Mouse (Mus musculus): ENCODE data around the gene D17Wsu92e. TPM values are rescaled to one million over a fixed set of nuclear protein-coding genes. Genes with fewer than 3 reads are reported as not detected.

The D17Wsu92e gene
- polyA plus RNA-seq, 1 experiment: 81.5 TPM

DNA sequence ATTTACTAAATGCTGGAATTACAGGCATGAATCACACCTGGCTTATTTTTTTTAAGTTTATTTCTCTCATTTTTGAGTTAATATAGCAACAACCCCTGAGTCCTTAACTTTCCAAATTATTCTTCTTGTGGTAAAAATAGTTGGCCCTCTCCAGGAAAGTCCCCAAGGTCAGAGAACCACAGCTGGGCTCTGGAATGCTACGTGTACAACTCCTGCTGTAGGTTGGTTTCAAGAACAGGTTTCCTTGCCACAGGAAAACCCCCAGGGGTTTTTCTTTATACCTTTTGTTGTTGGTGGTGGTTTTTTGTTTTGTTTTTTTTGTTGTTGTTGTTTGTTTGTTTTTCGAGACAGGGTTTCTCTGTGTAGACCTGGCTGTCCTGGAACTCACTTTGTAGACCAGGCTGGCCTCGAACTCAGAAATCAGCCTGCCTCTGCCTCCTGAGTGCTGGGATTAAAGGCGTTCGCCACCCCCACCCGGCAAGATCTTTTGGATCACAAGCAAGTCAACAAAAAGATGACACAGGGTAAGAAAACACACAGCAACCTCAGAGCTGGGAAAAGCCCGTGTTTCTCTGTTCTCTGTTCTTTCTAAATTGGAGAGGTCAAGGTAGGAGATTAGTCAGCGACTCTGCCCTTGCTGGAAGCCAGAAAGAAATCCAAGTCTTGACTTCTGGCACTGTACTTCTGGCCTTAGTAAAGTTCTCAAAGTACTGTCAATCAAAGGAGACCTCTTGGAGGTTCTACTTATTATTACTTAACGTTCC, 2.9 kb upstream of the D17Wsu92e start:
- no peak for DNase-seq (ENCODE audit: low read depth, low spot score)
- 85% methylated on average over 9 of the region's 9 CpGs for WGBS

DNA sequence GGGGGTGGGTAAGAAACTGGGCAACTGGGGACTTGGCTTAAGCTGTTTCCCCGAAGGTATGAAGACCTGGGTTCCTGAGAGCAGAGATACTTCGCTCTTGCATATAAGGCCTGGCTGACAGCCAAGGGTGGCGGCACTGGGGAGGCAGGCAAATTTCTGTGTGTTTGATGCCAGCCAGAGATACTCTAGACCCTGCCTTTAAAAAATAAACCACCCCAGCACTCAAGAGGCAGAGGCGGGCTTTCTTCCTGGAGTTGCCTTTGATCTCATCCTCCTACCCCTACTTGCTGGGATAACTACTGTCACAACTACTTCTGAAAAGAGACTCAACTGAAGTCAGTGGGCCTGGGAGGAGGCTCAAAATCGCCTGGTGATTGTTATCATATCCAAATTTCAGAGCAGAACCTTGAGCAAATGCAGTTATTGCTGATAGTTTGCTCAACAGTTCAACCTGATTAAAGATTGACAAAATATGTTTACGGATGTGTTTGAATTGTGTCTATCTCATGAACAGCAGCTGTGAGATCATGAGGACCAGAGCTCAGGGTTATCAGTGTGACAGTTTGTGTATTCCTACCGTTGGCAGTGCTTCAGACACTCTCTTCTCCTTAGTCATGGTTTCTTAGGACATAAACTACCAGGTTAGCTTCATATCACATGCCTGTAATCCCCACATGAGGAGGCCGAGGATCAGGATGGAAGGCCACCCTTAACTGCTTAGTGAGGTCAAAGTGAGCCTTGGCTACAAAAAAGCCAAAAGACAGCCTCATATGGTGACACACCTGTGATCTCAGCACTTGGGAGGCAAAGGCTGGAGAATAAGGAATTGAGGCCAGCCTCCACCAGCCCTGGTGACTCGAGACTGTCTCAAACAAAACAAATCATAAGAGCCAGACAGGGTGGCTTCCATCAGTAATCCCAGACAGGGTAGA, 1.2 kb upstream of the D17Wsu92e start:
- WGBS: 24% methylated on average over 9 of the region's 9 CpGs
- DNase-seq (ENCODE audit: low read depth, low spot score): no peak

DNA sequence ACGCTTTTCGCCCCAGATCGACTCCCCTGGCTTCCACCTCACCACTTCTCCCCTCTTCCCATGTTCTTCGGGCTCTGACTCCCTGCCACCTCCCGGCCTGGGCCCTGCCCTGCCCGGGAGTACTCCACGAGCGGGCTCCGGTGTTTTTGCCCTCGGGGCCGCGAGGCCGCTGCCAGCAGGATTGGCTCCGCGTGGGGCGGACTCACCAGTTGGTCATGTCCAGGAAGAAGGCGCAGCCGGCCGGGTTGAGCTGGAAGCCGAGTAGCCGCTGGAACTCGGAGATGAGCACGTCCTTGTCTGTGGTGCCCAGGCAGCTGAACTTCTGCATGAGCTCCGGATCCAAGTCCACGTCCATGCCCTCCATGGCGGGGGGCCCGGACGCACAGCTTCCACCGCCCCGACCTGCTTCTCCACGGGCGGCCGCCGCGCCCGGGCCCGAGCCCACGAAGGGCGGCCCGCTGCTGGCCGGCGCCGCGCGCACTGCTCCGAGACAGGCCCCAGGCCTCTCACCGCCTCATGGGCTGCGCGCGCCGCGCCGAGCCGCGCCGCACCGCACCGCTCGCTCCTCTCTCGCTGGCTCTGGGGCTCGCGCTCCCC, 379 bp downstream of the D17Wsu92e start:
- under 1% methylated on average over 59 of the region's 62 CpGs for WGBS
- no peak for DNase-seq (ENCODE audit: low read depth, low spot score)

DNA sequence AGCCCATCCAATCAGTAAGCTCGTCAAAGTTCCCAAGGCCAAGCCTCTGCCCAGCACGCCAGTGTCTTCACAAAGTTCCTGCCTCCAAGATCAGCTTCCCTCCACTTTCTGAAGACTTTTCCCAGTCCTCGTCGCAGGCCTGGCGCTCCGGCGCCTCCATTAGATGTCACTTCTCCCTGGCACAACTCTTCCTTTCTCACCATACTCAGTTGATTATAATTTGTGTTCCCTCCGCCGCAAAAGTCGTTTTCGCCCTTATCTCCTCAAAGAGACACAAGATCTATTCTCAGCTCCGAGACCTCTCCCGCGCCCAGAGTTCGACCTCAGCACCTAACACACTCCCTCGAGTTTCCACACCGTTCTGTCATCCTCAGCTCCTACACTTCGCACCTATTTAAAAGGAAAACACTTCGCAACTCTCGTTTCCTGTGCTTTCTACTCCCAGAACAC, 902 bp downstream of the D17Wsu92e start:
- WGBS: under 1% methylated on average over 20 of the region's 20 CpGs
- DNase-seq (ENCODE audit: low read depth, low spot score): no peak

DNA sequence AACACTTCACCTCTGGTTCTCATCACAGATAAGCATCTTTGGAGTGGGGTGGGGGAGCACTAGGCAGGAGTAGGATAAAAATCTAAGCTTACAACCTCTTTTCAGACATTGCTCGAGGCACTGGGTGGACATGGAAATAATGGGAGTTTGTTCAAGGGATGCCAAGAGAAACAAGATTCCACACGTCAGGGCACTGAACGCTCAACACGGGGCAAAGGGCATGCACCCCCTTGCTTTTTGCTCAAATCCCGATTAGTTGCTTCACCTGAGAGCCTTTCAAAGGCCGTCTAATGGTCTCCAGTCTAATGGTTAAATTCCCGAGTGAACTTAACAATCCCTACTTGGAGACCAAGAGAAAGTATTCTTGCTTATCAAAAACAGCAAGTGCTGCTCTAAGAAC, 1.4 kb downstream of the D17Wsu92e start:
- 4% methylated on average over 7 of the region's 7 CpGs for WGBS
- no peak for DNase-seq (ENCODE audit: low read depth, low spot score)

DNA sequence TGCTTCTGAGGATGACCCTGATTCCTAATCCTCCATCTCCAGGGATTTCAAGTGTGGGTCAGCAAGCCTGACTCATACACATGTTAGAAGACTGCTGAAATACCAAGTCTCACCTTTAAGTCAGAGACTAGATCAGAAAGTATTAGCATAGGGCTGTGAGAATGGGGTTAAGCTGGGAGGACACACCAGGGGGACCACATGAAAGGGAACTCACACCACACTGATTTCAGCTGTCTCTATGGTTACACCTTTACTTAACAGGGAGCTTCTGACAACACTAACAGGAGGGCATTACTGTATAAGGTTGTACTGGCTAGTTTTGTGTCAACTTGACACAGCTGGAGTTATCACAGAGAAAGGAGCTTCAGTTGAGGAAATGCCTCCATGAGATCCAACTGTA, 5.8 kb downstream of the D17Wsu92e start:
- DNase-seq (ENCODE audit: low read depth, low spot score): no peak

DNA sequence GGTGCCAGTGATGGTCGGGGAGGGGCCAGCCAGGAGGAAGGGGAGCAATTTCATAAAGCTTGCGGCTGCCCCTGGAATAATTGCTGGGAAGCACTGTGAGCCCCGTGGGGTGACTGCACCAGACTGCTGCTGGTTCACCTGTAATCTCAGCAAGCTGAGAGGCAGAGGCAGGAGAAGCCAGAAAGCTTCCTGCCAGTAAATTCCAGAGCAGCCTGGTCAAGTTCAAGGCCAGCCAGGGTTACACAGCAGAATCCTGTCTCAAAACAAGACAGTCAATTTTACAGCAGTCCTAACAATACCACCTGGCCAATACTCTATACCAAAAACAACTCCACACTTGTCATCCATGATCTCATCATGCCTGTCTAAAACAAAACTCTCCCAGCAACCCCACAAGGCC, 8.5 kb downstream of the D17Wsu92e start:
- 31% methylated on average over 3 of the region's 3 CpGs for WGBS
- DNase-seq (ENCODE audit: low read depth, low spot score): no peak

DNA sequence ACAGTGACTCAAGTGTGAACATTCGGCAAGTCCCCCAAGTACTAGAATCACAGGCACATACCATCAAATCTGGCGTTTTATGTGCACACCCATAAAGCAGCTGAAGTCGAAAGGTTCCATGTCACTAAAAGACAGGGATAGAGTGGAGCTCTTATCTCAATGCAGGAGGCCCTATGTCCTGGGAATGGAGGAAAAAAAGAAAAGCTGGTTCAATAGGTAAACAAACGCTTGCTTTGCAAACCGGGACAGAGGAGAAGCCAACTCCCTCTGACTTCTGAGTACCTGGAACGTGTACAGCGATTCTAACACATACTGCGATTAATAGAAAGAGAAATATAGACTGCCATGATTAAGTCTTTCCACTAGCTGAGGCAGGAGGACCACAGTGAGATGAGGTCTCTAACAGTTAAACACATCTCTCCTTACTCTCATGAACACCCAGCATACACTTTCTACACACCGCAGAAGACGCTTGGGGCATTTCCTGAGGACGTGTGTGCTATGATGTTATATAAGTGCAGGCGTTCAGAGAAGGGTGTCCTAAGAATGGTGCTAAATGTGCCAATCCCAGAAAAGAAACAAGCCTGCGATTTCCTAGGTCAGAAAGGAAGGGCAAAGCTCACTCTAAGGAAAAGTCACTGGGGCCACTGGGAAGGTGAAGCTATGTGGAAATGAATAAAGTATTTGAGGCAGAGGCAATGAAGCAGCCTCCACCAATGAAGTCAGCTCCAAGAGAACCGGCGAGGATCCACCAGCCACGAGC, 9.7 kb downstream of the D17Wsu92e start:
- no peak for DNase-seq (ENCODE audit: low read depth, low spot score)
- WGBS: 27% methylated on average over 16 of the region's 16 CpGs

DNA sequence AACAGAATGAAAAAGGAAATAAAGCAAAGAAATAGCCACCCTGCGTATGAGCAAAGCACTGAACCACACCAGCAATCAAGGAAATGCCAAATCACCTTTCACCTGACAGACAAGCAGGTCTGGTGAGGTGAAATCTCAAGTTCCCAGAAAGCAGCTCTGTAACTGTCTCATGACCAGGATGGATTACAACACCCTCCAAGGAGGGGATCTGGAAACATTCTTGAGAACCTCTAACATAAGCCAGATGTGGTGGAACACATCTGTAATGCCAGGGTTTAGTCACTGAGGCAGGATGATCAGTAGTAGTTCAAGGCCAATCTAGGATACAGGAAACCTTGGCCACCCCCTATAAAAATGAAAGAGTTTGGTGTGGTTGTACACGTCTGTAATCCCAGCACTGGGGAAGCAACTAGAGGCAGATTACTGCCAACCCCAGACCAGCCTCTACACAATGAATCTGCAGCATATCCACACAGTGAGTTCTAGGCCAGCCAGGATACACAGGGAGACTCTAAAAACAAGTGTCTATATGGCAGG, 12.8 kb downstream of the D17Wsu92e start:
- WGBS: 31% methylated on average over 2 of the region's 2 CpGs
- DNase-seq (ENCODE audit: low read depth, low spot score): no peak

DNA sequence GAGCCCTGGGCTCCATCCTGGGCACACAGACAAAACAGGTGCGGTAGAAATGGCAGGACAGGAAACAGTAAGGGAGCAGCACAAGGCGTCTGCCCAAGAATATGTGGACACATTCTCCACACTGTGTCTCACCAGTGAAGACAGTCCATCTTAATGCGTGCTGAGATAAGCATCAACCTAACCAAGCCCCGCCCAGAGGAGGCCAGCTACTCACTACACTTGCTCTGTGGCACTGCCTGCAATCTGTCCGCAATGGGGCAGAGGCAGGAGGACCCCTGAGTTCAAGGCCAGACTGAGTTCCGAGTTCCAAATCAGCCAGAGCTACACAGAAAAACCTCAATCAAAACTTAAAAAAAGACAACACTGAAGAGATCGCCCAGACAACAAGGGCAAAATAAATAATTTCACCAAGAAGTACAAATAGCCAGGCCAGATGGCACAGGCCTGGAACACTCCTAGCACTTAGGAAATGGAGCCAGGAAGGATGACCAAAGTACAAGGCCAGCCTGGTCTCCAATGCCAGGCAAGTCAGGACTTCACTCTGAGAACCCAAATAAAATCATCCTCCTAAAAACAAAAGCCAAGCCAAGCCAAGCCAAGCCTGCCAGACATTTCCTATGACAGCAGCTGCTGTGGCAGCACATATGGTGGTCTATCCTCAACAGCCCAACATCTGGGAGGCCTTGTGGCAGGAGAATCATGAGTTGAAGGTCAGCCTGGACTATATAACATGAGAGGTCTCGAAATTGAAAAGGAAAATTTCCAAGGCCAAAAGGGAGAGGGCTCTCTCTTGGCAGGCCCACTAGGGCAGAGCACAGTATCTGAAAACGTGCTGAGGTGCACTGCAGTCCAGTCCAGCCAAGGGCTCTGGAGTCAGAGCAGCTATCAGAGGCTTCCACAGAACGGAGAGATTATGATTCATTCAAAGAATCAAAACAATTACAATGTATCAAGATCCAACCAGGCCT, 15.4 kb downstream of the D17Wsu92e start:
- DNase-seq (ENCODE audit: low read depth, low spot score): no peak
- WGBS: 40% methylated on average over 10 of the region's 10 CpGs

DNA sequence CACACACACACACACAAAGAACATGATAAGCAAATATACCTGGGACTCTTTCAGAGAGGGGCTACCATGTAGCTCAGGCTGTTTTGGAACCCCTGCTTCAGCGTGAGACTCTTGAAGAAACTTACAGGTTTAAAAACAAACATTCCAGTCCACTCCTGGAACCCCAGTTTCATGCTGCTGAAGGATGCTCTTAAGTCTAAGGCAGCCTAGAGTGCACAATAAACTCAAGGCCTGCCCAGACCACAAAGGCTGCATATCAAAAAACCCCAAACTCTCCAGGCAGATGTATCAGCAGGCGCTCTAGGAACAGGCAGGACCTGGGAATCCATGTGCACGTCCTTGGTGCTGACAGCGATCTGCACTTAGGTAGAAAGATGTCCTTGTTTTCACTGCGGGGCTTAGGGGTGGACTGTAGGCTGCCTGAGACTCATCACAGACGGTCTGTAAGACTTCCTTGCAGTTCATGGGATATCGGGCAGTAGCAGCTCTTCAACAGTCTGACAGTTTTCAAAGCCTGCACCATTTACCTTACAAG, 16.2 kb downstream of the D17Wsu92e start:
- 86% methylated on average over 7 of the region's 7 CpGs for WGBS
- no peak for DNase-seq (ENCODE audit: low read depth, low spot score)

DNA sequence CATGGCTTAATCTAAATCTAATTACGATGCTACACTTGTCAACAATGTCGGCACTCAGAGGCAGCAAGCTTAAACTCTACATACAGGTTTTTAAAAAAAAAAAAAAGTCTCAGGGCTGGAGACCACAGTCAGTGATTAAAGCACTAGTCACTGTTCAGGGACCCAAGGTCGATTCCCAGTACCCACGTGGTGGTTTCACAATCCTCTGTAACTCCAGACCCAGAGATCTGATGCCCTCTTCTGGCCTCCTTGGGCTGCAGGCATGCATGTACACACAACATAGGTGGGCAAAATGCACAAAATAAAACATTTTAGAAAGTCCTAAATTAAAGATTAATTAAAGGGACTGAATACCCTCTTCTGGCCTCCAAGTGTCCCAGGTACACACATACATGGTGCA, 16.7 kb downstream of the D17Wsu92e start:
- no peak for DNase-seq (ENCODE audit: low read depth, low spot score)
- WGBS: 74% methylated on average over 4 of the region's 4 CpGs

DNA sequence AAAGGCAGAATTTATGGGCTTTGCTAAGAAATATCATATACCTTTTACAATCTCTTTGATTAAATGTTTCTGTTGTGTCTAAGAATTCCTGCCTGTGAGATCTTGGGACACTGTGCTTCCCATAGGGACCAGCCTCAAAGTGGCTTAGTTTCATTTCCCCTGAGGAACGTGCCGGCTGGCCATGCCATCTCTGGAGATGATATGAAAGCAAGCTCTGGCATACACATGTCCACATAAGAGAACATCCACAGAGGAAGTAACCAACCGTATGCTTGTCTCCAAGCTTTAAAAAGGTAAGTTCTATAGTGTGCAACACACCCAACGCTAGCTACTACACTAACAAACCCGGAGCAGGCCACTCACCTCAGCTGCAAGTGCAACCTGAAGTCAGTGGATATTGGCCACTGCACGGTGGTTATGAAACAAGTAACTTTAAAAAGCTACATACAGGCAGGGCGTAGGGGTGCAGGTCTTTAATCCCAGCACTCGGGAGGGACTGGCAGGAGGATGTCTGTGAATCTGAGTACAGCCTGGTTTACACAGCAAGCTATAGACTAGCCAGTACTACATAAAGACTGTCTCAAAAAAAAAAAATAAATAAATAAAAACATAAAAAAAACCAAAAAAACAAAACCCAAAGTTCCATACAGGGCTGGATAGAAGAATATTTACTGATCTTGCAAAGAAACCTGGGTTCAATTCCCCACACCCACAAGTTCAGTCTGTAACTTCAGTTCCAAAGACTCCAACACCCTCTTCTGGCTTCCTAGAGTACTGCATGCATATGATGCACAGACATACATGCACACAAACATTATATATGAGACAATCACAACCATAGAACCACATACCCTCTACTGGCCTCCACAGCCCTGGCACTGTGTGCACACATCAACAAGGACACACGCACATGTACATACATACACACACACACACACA, 19.5 kb downstream of the D17Wsu92e start:
- DNase-seq (ENCODE audit: low read depth, low spot score): no peak
- 45% methylated on average over 9 of the region's 9 CpGs for WGBS

DNA sequence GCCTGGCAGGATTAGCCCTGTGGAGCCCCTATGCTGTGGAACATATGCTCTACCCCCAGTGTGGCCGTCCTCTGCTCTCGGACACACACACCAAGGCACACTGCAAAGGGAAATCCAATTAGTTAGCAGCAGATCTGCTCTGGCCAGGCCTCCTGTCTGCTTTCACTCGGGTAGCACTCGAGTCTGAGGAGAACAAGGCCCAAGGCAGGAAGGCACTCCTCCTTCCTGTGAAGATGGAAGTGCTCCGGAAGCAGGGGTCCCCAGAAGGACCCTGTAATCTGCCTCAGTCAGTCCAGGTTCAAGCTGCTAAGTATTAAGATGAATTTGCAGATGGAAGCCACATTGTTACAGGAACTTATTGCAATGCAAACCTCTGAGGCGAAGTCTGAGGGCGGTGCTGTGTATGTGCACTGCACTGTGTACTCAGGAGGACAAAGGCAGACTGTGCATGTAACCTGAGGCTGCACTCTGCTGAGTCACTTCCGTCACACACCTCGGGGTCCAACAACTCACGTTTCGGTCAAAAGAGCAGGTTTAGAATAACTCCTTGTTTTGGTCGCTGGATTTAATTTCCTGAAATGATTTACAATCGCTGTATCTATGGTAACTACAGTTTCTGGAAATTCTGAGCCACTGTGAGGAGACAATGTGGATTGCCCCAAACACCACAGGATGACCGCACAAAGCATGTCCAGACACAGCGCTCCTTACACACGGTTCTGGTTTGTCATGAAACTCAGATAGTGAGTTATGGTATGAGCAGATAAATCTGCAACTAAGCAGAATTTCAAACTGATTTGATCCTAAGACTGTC, 20.5 kb downstream of the D17Wsu92e start:
- peak; percentile 60 for DNase-seq (ENCODE audit: low read depth, low spot score)
- 19% methylated on average over 16 of the region's 16 CpGs for WGBS

DNA sequence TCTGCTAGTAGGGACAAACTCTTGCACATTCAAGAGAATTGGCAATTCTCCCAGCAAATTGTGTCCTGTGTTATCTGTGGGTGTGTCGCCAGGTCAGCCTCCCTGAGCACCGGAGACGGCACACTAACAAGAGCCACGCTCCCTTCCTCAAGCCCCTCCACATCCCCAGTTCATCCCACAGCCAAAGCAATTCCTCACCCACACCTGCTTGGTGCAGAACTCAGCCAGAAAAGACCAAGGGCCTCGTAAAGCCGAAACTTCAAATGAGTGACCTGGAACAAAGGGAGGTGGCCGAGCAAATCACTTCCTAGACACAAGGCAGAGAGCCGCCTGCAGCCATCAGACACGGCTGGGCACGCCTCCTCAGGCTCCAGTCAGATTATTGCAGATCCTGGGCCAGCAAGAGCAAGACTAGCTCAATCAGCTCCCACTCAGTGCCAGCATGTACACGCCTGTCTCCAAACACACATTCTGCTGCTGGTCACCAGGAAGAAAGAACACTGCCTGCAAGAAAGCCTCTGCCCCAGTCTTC, 23.0 kb downstream of the D17Wsu92e start:
- 9% methylated on average over 11 of the region's 11 CpGs for WGBS
- DNase-seq (ENCODE audit: low read depth, low spot score): peak; percentile 67

DNA sequence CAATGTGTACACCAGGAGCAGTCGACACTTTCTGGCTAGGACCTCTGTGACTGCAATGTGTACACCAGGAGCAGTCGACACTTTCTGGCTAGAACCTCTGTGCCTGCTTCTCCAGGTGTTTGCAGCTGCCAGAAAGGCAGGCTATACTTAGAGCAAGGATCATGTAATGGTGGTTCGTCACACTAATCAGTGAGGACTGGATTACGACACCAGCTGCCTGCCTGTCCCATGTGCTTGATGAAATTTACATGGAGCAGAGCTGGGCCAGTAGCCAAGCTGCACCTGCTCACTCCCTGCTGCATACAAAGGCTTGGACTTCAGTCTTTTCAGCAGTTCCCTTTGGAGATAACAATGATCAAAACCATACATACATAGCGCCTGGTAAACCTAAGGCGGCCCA, 23.7 kb downstream of the D17Wsu92e start:
- 23% methylated on average over 6 of the region's 6 CpGs for WGBS
- peak; percentile 61 for DNase-seq (ENCODE audit: low read depth, low spot score)

Data from large intestine, adult 2 months (tissue).